In the genomic region with DNA sequence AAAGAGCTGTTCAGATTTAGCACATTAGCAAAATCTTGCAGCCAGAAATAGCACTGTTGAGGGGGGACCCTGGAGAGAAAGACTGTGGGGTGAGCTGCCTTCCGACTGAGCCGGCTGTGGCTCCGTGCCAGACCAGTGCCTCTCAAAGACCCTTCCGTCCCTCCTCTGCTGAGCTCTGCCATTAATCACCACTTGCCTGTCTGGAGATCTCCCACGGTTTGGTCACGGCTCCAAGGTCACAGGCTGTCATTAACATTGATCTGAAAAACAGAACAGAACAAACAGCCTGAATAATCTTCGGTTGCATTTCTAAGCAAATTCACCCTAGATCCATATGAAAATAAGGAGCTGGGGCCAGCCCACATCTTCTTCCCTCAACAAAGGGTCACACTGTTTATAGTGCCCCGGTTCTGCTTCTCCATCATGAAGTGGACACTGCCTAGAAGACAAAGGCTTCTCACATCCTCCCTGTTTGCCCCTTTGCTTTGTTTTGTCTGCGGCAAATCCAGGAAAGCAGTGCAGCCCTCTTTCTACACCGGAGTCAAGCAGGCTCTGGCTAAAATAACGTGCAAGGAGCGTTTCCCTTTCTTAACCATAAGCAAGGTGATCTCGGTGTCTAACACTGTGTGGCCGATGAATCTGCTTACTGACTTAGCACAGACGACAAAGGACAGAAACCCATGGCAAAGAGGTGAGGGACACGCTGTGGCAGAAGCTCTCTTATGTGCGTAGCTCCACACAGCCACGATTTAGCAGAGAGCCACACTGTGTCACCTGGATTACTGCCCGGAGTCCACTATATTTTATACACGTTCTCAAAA, we compare ENCODE assay signal across 8 mouse cellular contexts. TPM values are rescaled to one million over a fixed set of nuclear protein-coding genes. Genes with fewer than 3 reads are reported as not detected.
DNase-seq lines count a peak whose midpoint lies in the region; ATAC-seq and TF ChIP-seq lines count a peak whose summit lies in the region.

No protein-coding gene starts in this region.

- ATAC-seq in embryonic facial prominence, embryonic 13.5 days (ENCODE audit: insufficient number of reproducible peaks, insufficient read depth, low FRiP score, low TSS enrichment, low read depth) = no peak
- peak; percentile 86 for ATAC-seq in hindbrain, embryonic 14.5 days (ENCODE audit: low FRiP score)

- TF ChIP-seq CTCF in gastrocnemius, adult 2 months (IDR thresholded peaks at IDR 0.05) = no peak

- H3K9me3 ChIP-seq in embryonic facial prominence, embryonic 13.5 days = no peaks in the 10 kb centered on the region
- H3K9me3 ChIP-seq in hindbrain, embryonic 14.5 days (ENCODE audit: control insufficient read depth, low read length) = no peaks in the 10 kb centered on the region

- no peaks in the 10 kb centered on the region for H3K27me3 ChIP-seq in embryonic facial prominence, embryonic 13.5 days
- no peaks in the 10 kb centered on the region for H3K27me3 ChIP-seq in hindbrain, embryonic 14.5 days (ENCODE audit: control insufficient read depth, insufficient read depth, low read length)

- intact Hi-C loops in gastrocnemius, adult 2 months (cut with DNase I) = no loop called here
- intact Hi-C loops in gastrocnemius, postnatal 36 days (cut with DNase I) = no loop called here
- intact Hi-C loops in left cerebral cortex, postnatal 4 days (cut with DNase I) = no loop called here

- peak; percentile 24 for DNase-seq in gastrocnemius, adult 2 months
- no peak for DNase-seq in gastrocnemius, postnatal 36 days
- DNase-seq in adrenal gland, postnatal 14 days = peak; percentile 56
- DNase-seq in hindbrain, embryonic 14.5 days (ENCODE audit: low spot score) = peak; percentile 67
- DNase-seq in left cerebral cortex, postnatal 4 days = peak; percentile 85
- DNase-seq in right cerebral cortex, adult 2 months (ENCODE audit: low spot score in 2 of 2) = peak; percentile 25 to 44
- no peak for DNase-seq in urinary bladder, postnatal 14 days (ENCODE audit: low spot score)

- WGBS in embryonic facial prominence, embryonic 13.5 days = 18% methylated on average over 20 of the region's 20 CpGs
- 6% methylated on average over 20 of the region's 20 CpGs for WGBS in hindbrain, embryonic 14.5 days

- peaks cover 22% of the 10 kb centered on the region for H3K4me1 ChIP-seq in embryonic facial prominence, embryonic 13.5 days
- peaks cover 28% of the 10 kb centered on the region for H3K4me1 ChIP-seq in hindbrain, embryonic 14.5 days (replicated peaks; ENCODE audit: control insufficient read depth, insufficient read depth, low read length)

- no peaks in the 10 kb centered on the region for H3K36me3 ChIP-seq in embryonic facial prominence, embryonic 13.5 days
- no peaks in the 10 kb centered on the region for H3K36me3 ChIP-seq in hindbrain, embryonic 14.5 days (replicated peaks; ENCODE audit: control insufficient read depth, insufficient read depth)

- H3K4me2 ChIP-seq in embryonic facial prominence, embryonic 13.5 days = peak overlapping the region; percentile 57
- H3K4me2 ChIP-seq in hindbrain, embryonic 14.5 days (replicated peaks) = peak overlapping the region; percentile 46

- H3K27ac ChIP-seq in gastrocnemius, adult 2 months = peak overlapping the region; percentile 16; the same call in 1 of the 2 replicates
- H3K27ac ChIP-seq in embryonic facial prominence, embryonic 13.5 days = peak overlapping the region; percentile 72
- peak overlapping the region; percentile 95 for H3K27ac ChIP-seq in hindbrain, embryonic 14.5 days

- peak overlapping the region; percentile 39 for H3K4me3 ChIP-seq in gastrocnemius, adult 2 months
- H3K4me3 ChIP-seq in embryonic facial prominence, embryonic 13.5 days = peak overlapping the region; percentile 26
- H3K4me3 ChIP-seq in hindbrain, embryonic 14.5 days (replicated peaks; ENCODE audit: low read length) = no peak overlapping the region

- H3K9ac ChIP-seq in embryonic facial prominence, embryonic 13.5 days = peak overlapping the region; percentile 56
- H3K9ac ChIP-seq in hindbrain, embryonic 14.5 days = peak overlapping the region; percentile 55

RNA-seq across cellular contexts. Expression of a gene that starts 47.5 kb away (rescaled TPM):
- 1 to 10 TPM; 1.1 to 1.6 TPM for total RNA-seq in gastrocnemius, adult 2 months (2021)
- total RNA-seq in gastrocnemius, postnatal 36 days (2021) = 1 to 10 TPM in 1 of 2 experiments, under 1 TPM in 1; 0.72 to 1.3 TPM
- total RNA-seq in adrenal gland, postnatal 14 days (2021) = 2.3 and 3.8 TPM in 2 replicates
- 8.3 and 8.4 TPM in 2 replicates for polyA plus RNA-seq in embryonic facial prominence, embryonic 13.5 days (2015; fragmentation: Nextera tagmentation; extraction: Ambion mirVana)
- 8.7 and 9.2 TPM in 2 replicates for polyA plus RNA-seq in hindbrain, embryonic 14.5 days (2014; fragmentation: Nextera tagmentation; extraction: Ambion mirVana)
- 1 to 10 TPM; 3.7 to 4.4 TPM for total RNA-seq in left cerebral cortex, postnatal 4 days (2021)

RNA-seq across cellular contexts. Expression of a gene that starts 51.3 kb away (rescaled TPM):
- under 1 TPM; 0.33 to 0.38 TPM for total RNA-seq in gastrocnemius, adult 2 months (2021)
- total RNA-seq in gastrocnemius, postnatal 36 days (2021) = under 1 TPM in 1 of 2 experiments, not detected in 1; 0.28 TPM
- 0.34 and 0.44 TPM in 2 replicates for total RNA-seq in adrenal gland, postnatal 14 days (2021)
- polyA plus RNA-seq in embryonic facial prominence, embryonic 13.5 days (2015; fragmentation: Nextera tagmentation; extraction: Ambion mirVana) = 0.31 TPM in 1 of 2 replicates, not detected in the other
- polyA plus RNA-seq in hindbrain, embryonic 14.5 days (2014; fragmentation: Nextera tagmentation; extraction: Ambion mirVana) = 1.3 and 1.5 TPM in 2 replicates
- total RNA-seq in left cerebral cortex, postnatal 4 days (2021) = under 1 TPM; 0.66 to 0.81 TPM

Comparison
In these comparisons a context has a peak if more than half of its experiments do, and no peak if none do; other contexts are left out.
1. DNase-seq: peak in gastrocnemius, adult 2 months (single experiment), adrenal gland, postnatal 14 days (single experiment), hindbrain, embryonic 14.5 days (single experiment), left cerebral cortex, postnatal 4 days (single experiment) and right cerebral cortex, adult 2 months (2 of 2); none in gastrocnemius, postnatal 36 days (0 of 2) and urinary bladder, postnatal 14 days (single experiment).
2. H3K27ac ChIP-seq: peak in every context shown above with its lines; median percentile 95 in hindbrain, embryonic 14.5 days; 72 in embryonic facial prominence, embryonic 13.5 days; 16 in gastrocnemius, adult 2 months.